Mouse (Mus musculus) gastrocnemius, postnatal 10 days (tissue): ENCODE measurements around the gene Plcb1. TPM values are rescaled to one million over a fixed set of nuclear protein-coding genes. Genes with fewer than 3 reads are reported as not detected.

Source experiments
- total RNA-seq, 2 experiments: library from RNA; stranded (reverse); gene quantifications; 2 replicates each; pipeline ENCODE4 v1.2.3; 2021

Gene Plcb1
- total RNA-seq, 2 experiments from 2014 or later: 3.1 to 5.6 TPM

Other genes starting within 250 kb of the Plcb1 start
- gene Hao1, start 231.7 kb upstream of the Plcb1 start, total RNA-seq: under 1 TPM in 1 of 2 experiments, not detected in 1; 0.20 TPM
- gene Tmx4, start 141.9 kb upstream of the Plcb1 start, total RNA-seq: 10 to 100 TPM; 12.8 to 14.9 TPM